Mouse (Mus musculus): Measurements from ENCODE around the gene Icos. TPM values are rescaled to one million over a fixed set of nuclear protein-coding genes. Genes with fewer than 3 reads are reported as not detected.

The Icos gene
- polyA plus RNA-seq, 1 experiment: not detected

DNA sequence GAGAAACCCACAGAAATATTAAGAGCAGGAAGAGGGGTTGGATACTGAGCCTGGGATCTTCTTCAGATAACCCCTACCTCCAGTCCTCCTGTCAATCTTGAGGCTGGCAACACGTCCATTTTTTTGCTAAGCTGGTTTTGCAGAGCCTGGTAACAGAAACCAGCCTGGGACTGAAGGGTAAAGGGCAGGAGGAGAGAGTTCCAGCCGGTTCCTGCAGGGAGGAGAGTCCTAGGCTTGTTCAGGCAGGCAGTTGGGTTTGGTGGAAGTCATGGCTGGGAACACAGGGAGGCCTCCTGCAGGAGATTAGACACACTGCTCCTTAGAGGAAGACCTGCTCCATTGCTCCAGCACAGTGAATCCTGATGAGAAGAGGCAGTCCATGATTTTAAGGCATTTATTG, 10.2 kb upstream of the Icos start:
- no peak for TF ChIP-seq POLR2A (IDR thresholded peaks at IDR 0.05; ENCODE audit: insufficient read depth, low read length)
- TF ChIP-seq CTCF (IDR thresholded peaks at IDR 0.05; ENCODE audit: low read depth, low read length): no peak
- no peak for TF ChIP-seq EP300 (IDR thresholded peaks at IDR 0.05; ENCODE audit: insufficient read depth, low read depth, low read length)
- Histone ChIP-seq H3K4me3 (ENCODE audit: low read depth, low read length) (no peak overlapping the region), H3K27ac (ENCODE audit: insufficient read depth, low read length) (no peak overlapping the region), H3K4me1 (ENCODE audit: control insufficient read depth, insufficient read depth, low read length) (no peaks in the 10 kb centered on the region), H3K9ac (ENCODE audit: low read depth, poor library complexity, severe bottlenecking) (no peak overlapping the region), H3K27me3 (ENCODE audit: control insufficient read depth, insufficient read depth, low read length, poor library complexity, severe bottlenecking) (no peaks in the 10 kb centered on the region), H3K9me3 (replicated peaks; ENCODE audit: control insufficient read depth, insufficient read depth, low read length, poor library complexity, severe bottlenecking) (no peaks in the 10 kb centered on the region), H3K36me3 (ENCODE audit: control insufficient read depth, insufficient read depth, low read length, poor library complexity, severe bottlenecking) (no peaks in the 10 kb centered on the region)

DNA sequence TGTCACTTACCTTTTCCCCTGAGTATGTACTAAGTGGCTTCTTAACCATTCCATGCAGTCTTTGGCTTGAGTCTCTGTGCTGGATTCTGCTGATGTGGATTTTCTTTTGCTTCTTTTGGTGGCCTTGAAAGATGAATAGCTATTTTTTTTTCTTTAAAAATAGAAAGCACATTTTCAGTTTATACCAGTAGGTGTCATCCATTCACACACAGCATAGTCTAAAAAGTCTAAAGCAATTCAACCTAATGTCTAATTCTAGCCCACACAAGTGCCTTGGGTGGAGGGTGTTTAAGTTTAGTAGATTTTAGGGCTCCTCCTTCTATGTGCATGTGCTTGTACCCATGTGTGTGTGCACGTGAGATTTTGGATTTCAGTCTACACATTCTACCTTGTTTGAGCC, 6.9 kb upstream of the Icos start:
- no peak for TF ChIP-seq POLR2A (IDR thresholded peaks at IDR 0.05; ENCODE audit: insufficient read depth, low read length)
- TF ChIP-seq CTCF (IDR thresholded peaks at IDR 0.05; ENCODE audit: low read depth, low read length): no peak
- no peak for TF ChIP-seq EP300 (IDR thresholded peaks at IDR 0.05; ENCODE audit: insufficient read depth, low read depth, low read length)
- Histone ChIP-seq H3K27me3 (ENCODE audit: control insufficient read depth, insufficient read depth, low read length, poor library complexity, severe bottlenecking) (no peaks in the 10 kb centered on the region), H3K4me1 (ENCODE audit: control insufficient read depth, insufficient read depth, low read length) (no peaks in the 10 kb centered on the region), H3K4me3 (ENCODE audit: low read depth, low read length) (no peak overlapping the region), H3K27ac (ENCODE audit: insufficient read depth, low read length) (no peak overlapping the region), H3K9ac (ENCODE audit: low read depth, poor library complexity, severe bottlenecking) (no peak overlapping the region), H3K36me3 (ENCODE audit: control insufficient read depth, insufficient read depth, low read length, poor library complexity, severe bottlenecking) (no peaks in the 10 kb centered on the region), H3K9me3 (replicated peaks; ENCODE audit: control insufficient read depth, insufficient read depth, low read length, poor library complexity, severe bottlenecking) (no peaks in the 10 kb centered on the region)

DNA sequence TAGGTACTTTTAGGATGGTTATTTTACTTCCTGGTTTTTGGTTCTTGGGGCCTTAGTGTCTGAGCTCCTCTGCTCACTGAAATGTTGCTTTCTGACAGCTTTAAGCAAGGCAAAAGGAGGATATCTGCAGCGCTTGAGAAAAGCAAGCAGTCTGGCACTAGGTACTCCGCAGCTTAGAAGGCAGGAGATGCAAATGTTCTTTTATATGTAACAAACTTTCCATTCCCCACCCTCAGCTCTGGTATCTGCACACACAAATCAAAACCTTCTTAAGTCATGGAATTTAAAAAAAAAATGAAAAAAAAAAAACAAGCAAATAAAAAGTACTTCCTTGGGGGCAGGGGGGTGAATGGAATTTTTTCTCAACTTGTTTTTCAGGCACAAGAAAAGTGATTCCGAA, 3.5 kb upstream of the Icos start:
- Histone ChIP-seq H3K9ac (ENCODE audit: low read depth, poor library complexity, severe bottlenecking) (no peak overlapping the region), H3K4me3 (ENCODE audit: low read depth, low read length) (no peak overlapping the region), H3K36me3 (ENCODE audit: control insufficient read depth, insufficient read depth, low read length, poor library complexity, severe bottlenecking) (no peaks in the 10 kb centered on the region), H3K27me3 (ENCODE audit: control insufficient read depth, insufficient read depth, low read length, poor library complexity, severe bottlenecking) (no peaks in the 10 kb centered on the region), H3K4me1 (ENCODE audit: control insufficient read depth, insufficient read depth, low read length) (no peaks in the 10 kb centered on the region), H3K9me3 (replicated peaks; ENCODE audit: control insufficient read depth, insufficient read depth, low read length, poor library complexity, severe bottlenecking) (no peaks in the 10 kb centered on the region), H3K27ac (ENCODE audit: insufficient read depth, low read length) (no peak overlapping the region)
- TF ChIP-seq CTCF (IDR thresholded peaks at IDR 0.05; ENCODE audit: low read depth, low read length): no peak
- TF ChIP-seq POLR2A (IDR thresholded peaks at IDR 0.05; ENCODE audit: insufficient read depth, low read length): no peak
- TF ChIP-seq EP300 (IDR thresholded peaks at IDR 0.05; ENCODE audit: insufficient read depth, low read depth, low read length): no peak

DNA sequence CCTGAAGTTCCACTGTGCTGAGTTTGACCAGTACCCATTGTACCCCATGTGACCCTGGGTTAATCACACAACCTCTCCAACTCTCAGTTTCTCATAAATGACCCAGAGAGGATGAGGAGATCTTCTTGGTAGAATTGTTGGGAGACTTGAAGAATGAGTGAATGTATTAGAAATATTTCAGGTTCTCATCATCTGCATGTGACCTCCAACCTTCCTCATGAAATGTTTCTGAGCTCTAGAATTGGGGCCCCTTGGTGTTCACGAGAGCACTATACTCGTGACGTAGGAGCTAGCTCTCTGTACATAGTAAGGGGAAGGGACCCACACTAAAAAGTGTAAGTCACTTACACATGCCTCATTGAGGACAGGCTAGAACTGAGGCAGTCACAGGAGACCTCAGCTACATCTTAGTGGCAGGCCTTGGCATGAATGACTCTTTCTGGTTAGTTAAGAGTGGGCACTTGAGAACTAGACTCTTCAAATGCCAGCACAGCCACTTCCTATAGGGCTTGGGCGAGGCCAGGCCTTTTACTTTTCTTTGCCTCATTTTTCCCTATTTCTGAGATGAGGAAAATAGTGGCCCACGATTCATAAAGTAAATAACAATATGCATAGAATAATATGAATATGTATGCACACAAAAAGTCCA, 2.0 kb upstream of the Icos start:
- no peaks in the 10 kb centered on the region for H3K4me1 ChIP-seq (ENCODE audit: control insufficient read depth, insufficient read depth, low read length)
- no peak overlapping the region for H3K27ac ChIP-seq (ENCODE audit: insufficient read depth, low read length)
- no peak overlapping the region for H3K4me3 ChIP-seq (ENCODE audit: low read depth, low read length)
- H3K9me3 ChIP-seq (replicated peaks; ENCODE audit: control insufficient read depth, insufficient read depth, low read length, poor library complexity, severe bottlenecking): no peaks in the 10 kb centered on the region
- no peaks in the 10 kb centered on the region for H3K27me3 ChIP-seq (ENCODE audit: control insufficient read depth, insufficient read depth, low read length, poor library complexity, severe bottlenecking)
- TF ChIP-seq EP300 (IDR thresholded peaks at IDR 0.05; ENCODE audit: insufficient read depth, low read depth, low read length) (no peak), CTCF (IDR thresholded peaks at IDR 0.05; ENCODE audit: low read depth, low read length) (no peak), POLR2A (IDR thresholded peaks at IDR 0.05; ENCODE audit: insufficient read depth, low read length) (no peak)
- no peaks in the 10 kb centered on the region for H3K36me3 ChIP-seq (ENCODE audit: control insufficient read depth, insufficient read depth, low read length, poor library complexity, severe bottlenecking)
- H3K9ac ChIP-seq (ENCODE audit: low read depth, poor library complexity, severe bottlenecking): no peak overlapping the region

DNA sequence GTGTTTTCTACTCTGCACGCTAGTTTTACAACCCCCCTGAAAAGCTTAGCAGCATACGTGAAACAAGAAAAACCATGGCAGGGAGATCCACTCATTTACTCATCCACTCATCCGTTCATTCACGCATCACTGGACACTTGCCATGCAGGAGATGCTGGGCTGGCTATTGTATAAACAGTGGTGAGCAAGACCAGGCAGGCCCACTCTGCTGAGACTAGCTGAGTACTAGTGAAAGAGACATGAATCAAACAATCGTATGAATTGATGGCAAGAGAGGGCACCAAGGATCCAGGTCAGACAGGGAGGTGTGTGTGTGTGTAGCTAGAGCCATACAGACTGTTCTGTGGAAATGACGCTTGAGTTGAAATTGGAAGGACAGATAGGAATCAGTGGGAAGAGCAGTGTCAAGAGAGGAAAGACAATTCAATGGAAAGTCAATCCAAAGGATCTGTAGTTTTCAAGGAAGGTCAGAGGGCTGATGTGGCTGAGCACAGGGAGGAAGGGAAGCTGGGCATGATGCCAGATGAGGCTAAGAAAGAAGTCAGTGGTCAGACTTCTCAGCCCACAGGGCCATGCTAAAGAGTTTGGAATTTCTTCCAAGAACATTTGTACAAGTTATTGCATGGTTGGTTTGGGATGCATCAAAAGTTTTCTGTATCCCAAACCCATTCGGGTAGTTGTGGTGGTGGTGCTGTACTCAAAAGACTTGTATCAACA, 1.6 kb downstream of the Icos start:
- H3K4me3 ChIP-seq (ENCODE audit: low read depth, low read length): no peak overlapping the region
- no peak overlapping the region for H3K9ac ChIP-seq (ENCODE audit: low read depth, poor library complexity, severe bottlenecking)
- H3K4me1 ChIP-seq (ENCODE audit: control insufficient read depth, insufficient read depth, low read length): no peaks in the 10 kb centered on the region
- no peak overlapping the region for H3K27ac ChIP-seq (ENCODE audit: insufficient read depth, low read length)
- no peaks in the 10 kb centered on the region for H3K27me3 ChIP-seq (ENCODE audit: control insufficient read depth, insufficient read depth, low read length, poor library complexity, severe bottlenecking)
- H3K36me3 ChIP-seq (ENCODE audit: control insufficient read depth, insufficient read depth, low read length, poor library complexity, severe bottlenecking): no peaks in the 10 kb centered on the region
- TF ChIP-seq POLR2A (IDR thresholded peaks at IDR 0.05; ENCODE audit: insufficient read depth, low read length) (no peak), EP300 (IDR thresholded peaks at IDR 0.05; ENCODE audit: insufficient read depth, low read depth, low read length) (no peak), CTCF (IDR thresholded peaks at IDR 0.05; ENCODE audit: low read depth, low read length) (no peak)
- H3K9me3 ChIP-seq (replicated peaks; ENCODE audit: control insufficient read depth, insufficient read depth, low read length, poor library complexity, severe bottlenecking): no peaks in the 10 kb centered on the region

DNA sequence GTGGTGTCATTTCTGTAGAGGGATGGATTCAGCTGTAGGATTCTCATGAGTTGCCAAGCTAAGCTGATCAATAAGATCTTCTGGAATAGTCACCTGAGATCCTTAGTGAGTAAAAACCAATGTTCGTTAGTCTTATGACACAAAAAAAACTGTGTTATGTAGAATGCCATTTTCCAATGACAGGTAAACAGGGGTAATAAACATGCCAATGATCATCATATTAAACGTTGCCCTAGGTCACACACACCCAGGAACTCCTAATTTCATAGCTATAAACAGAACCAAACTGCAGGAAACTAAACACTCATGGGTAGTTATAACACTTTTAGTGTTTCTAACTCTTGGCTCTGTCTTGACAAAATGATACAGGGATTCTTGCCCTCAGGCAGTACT, 2.1 kb downstream of the Icos start:
- TF ChIP-seq POLR2A (IDR thresholded peaks at IDR 0.05; ENCODE audit: insufficient read depth, low read length) (no peak), CTCF (IDR thresholded peaks at IDR 0.05; ENCODE audit: low read depth, low read length) (no peak), EP300 (IDR thresholded peaks at IDR 0.05; ENCODE audit: insufficient read depth, low read depth, low read length) (no peak)
- H3K9ac ChIP-seq (ENCODE audit: low read depth, poor library complexity, severe bottlenecking): no peak overlapping the region
- H3K36me3 ChIP-seq (ENCODE audit: control insufficient read depth, insufficient read depth, low read length, poor library complexity, severe bottlenecking): no peaks in the 10 kb centered on the region
- no peak overlapping the region for H3K27ac ChIP-seq (ENCODE audit: insufficient read depth, low read length)
- no peaks in the 10 kb centered on the region for H3K4me1 ChIP-seq (ENCODE audit: control insufficient read depth, insufficient read depth, low read length)
- no peak overlapping the region for H3K4me3 ChIP-seq (ENCODE audit: low read depth, low read length)
- no peaks in the 10 kb centered on the region for H3K9me3 ChIP-seq (replicated peaks; ENCODE audit: control insufficient read depth, insufficient read depth, low read length, poor library complexity, severe bottlenecking)
- no peaks in the 10 kb centered on the region for H3K27me3 ChIP-seq (ENCODE audit: control insufficient read depth, insufficient read depth, low read length, poor library complexity, severe bottlenecking)
